Mouse (Mus musculus): ENCODE results near the gene Ap1m2.

Gene Ap1m2

DNA sequence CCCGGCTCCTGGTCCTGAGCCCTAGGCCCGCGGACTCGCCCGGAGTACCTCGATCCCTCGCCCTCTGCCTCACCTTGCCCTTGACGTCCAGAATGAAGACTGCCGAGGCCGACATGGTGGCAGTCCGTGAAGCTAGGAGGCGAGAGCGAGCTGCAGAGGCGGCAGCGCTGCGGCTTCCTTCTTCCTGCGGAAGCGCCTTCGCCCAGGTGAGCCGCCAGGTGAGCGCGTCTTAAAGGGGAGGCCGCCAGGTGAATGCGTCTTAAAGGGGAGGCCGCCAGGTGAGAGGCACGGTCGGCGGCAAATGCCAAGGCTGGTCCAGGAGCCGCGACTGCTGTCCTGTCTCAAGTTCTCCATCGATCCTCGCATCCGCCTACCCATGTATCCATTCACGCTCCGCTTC is at the start of gene Ap1m2:
Gene Ap1m2, minus strand, starts transcription at position 204 of the 400 bp plus-strand sequence.
- DNase-seq (ENCODE audit: low read depth, low spot score) = no peak

DNA sequence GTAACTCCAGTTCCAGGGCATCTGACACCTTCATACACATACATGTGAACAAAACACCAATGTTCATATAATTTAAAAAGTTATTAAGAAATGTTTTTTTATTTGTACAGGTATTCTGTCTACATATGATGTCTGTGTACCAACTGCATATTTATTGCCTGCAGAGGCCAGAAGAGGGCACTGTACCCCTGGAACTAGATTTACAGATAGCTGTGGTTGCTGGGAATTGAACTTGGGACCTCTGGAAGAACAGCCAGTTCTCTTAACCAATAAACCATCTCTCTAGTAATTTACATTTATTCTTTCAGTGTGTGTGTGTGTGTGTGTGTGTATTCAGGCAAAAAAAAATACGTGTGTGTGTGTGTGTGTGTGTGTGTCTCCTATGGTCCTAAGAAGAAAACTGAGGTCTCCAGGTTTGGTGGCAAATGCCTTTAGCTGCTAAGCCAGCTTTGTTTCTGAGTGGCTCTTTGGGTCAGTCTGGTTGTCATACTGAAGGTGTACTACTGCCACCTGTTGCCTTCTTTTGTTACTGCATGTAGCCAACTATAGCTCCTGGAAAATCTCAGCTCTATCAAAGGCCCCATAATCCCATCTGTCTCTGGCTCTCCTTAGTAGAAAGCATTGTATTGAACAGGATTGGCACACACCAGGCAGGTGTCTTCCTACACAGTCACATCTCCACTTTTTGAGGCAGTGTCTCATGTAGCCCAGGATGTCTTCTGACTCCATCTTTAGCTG is 45.0 kb upstream of the Ap1m2 start:
- peak; percentile 88 for DNase-seq (ENCODE audit: low read depth, low spot score)

DNA sequence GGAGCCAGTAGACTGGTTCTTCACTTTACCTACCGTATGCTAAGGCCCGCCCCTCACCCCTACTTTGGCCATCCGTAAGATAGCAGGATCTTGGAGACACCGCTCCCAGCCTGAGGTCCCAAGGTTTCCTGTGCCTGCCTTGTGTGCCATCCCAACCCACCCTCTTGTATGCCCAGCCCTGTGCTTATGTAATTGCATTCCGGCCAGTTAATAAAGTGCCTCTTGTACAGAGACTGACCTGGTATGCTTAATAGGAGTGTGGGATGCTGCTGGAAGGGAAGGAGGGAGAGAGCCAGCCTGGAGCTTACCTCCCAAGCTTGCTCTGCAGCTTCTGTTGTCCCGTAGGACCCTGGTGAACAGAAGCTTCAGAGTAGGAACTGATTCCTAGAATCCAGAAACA is 42.7 kb upstream of the Ap1m2 start:
- DNase-seq (ENCODE audit: low read depth, low spot score) = no peak

GRCm38 (mm10) chr9:21353373-21353686 is 41.2 kb upstream of the Ap1m2 start:
- no peak for DNase-seq (ENCODE audit: low read depth, low spot score)

DNA sequence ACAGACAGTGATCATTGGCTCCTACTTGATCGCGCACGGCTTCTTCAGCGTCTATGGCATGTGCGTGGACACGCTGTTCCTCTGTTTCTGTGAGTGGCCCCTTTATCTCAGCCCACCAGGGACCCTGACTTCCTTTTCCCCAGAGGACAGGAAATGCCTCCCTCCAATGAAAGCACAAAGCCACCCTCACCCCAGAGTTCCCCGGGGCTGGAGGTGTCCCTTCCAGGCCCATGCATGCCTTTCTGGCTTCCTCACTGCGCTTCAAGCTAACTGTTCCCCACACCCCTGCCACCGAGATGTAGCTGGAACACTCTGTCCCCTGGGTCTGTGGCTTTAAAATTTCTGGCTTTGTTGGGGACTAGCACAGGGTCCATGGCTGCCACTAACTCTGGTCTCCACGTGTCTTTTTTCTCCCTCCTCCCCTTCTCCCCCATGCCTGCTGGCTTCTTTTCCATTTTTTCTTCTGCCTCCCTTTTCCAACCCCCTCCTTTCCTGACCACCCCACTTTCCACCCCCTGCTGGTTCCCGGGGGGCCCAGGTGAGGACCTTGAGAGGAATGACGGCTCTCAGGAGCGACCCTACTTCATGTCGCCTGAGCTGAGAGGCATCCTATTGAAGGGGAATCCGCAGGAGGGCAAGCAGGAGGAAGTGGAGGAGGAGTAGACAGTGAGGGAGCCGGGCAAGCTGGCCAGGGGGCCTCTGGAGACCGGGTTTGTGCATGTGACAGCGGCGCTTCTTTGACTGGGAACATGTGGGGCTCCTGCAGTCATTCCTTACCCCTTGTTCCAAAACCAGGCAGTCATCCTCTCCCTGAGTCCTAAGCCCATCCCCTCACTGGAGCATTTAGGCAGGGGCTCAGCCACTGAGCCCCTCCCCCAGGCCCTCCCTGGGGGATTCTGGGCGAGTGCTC is 40.6 kb upstream of the Ap1m2 start:
- DNase-seq (ENCODE audit: low read depth, low spot score) = no peak

DNA sequence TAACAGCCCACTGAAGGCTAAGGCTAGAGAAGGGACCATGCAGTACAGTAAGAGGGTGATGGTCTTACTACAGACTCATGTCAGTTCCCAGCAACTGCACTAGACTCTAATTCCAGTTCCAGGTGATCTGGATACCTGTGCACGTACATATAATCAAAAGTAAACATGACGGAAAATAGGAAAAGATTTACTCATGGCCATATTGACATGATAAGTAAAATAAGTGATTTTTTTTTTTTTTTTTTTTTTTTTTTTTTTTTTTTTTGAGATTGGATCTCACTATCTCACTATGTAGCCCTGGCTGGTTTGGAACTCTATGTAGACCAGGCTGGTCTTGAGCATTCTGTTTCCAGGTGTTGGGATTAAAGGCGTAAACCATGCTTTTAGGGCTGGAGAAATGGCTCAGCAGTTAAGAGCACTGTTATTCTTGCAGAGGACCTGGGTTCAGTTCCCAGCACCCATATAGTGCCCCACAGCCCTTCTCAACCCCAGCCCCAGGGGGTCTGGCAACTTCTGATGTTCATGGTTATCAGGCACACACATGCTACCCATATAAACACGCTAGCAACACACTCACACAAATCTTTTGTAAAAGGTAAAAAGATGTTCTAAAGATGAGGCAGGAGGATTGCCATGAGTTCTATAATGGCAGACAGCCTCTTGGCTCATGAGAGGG is 39.7 kb upstream of the Ap1m2 start:
- DNase-seq (ENCODE audit: low read depth, low spot score) = no peak

- no peak for DNase-seq (ENCODE audit: low read depth, low spot score)
Measured at GRCm38 (mm10) chr9:21351178-21351577, 39.0 kb upstream of the Ap1m2 start.

DNA sequence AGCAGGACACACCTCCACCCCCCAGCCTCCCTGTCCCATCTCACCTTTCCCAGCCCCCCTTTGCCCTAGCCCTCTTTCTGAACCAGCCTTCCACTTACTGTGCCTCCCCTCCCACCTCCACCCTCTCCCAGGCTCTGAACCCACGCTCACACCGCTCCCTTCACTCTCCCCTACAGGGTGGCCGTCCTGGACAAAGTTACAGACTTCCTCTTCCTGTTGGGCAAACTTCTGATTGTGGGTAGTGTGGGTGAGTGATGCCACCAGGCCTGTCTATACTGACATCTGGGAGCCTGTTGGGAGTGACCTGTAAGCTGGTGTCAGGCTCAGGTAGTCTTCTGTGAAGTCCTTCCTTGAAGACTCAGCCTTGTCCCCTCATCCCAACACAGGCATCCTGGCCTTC is 36.0 kb upstream of the Ap1m2 start:
- no peak for DNase-seq (ENCODE audit: low read depth, low spot score)

- no peak for DNase-seq (ENCODE audit: low read depth, low spot score)
Measured at GRCm38 (mm10) chr9:21346627-21347365, 34.7 kb upstream of the Ap1m2 start.

DNA sequence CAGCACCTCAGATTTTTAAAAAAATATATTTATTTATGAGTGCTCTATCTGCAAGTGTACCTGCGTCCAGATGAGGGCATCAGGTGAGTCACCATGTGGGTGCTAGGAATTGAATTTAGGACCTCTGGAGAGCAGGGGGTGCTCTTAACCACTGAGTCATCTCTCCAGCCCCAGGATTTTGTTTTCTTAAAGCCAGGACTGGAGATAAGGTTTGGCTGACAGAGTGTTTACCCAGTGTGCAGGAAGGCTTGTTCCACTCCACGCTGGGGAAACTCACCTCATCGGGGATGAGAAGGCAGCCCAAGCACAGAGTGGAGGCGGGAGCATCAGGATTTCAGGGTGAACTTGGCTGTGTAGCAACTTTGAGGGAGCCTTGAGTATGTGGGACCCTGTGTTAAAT is 28.3 kb upstream of the Ap1m2 start:
- no peak for DNase-seq (ENCODE audit: low read depth, low spot score)

DNA sequence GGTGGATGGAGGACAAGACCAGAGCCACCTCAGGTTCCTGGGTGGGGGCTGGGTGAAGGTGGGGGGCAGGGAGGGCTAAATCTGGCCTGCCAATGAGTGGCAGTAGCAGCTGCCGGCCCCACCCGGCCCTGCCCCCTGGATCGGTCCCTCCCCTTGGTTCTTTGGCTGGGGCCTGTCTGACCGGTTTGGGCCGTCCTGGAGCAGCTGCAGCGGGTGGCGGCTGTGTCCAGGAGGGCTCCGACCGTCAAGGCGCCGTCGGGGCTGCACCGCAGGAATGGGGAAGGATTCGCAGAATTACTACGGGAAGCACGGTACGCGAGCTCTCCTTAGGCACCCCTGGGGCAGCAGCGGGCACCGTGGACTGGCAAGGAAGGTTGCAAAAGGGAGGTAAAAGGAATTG is 25.5 kb upstream of the Ap1m2 start:
- DNase-seq (ENCODE audit: low read depth, low spot score) = no peak

DNA sequence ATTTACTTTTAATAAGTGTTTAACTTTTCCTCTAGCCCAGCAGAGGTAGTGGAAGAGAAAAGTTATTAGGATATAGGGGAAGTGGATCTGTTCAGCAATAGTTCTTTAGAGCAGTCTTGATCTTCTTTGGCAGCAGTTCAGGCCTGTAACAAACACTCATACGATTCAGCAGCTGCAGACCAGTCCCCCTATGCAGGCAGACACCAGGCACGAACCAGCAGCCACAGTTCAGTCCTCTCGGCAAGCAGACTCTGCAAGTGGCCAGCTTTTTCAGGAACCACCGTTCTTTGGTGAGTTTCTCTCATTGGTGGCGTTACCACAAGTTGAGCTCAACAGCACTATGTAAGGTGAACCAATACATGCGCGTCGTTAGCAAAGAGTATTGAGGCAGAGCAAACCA is 24.4 kb upstream of the Ap1m2 start:
- no peak for DNase-seq (ENCODE audit: low read depth, low spot score)

DNA sequence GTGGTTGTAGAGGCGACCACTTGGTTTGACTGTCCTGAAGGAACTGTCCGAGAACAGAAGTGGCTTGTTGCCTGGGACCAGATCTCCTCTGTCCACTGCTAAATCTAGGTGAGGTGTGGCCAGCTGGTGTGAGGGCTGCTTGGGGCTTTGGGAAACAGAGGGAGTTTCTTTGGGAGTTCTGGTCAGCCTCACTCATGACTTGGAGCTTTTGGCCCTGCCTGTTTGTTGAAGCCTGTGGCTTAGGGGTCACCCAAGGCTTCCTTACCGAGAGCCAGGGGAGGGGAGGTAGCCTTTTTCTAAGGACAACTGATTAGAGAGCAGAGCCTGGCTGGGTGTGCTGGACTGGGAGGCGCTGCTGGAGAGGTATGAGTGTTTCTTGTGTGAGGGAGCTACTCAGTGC is 23.3 kb upstream of the Ap1m2 start:
- DNase-seq (ENCODE audit: low read depth, low spot score) = no peak

DNA sequence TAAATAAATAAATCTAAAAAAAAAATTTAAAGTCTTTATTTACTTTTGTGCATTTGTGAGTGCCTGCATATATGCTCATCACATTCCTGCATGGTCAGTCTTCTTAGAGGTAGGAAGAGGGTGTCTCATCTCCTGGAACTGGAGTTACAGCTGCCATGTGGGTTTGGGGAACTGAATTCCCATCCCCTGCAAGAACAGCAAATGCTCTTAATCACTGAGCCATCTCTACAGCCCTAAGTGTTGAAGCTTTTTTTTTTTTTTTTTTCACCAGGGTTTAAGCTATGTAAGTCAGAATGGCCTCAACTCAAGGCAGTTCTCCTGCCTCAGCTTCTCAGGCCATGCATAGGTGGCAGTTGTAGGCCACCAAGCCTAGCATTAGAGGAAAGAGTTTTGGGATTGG is 22.6 kb upstream of the Ap1m2 start:
- no peak for DNase-seq (ENCODE audit: low read depth, low spot score)

- DNase-seq (ENCODE audit: low read depth, low spot score) = no peak
Measured at GRCm38 (mm10) chr9:21333523-21333922, 21.4 kb upstream of the Ap1m2 start.

DNA sequence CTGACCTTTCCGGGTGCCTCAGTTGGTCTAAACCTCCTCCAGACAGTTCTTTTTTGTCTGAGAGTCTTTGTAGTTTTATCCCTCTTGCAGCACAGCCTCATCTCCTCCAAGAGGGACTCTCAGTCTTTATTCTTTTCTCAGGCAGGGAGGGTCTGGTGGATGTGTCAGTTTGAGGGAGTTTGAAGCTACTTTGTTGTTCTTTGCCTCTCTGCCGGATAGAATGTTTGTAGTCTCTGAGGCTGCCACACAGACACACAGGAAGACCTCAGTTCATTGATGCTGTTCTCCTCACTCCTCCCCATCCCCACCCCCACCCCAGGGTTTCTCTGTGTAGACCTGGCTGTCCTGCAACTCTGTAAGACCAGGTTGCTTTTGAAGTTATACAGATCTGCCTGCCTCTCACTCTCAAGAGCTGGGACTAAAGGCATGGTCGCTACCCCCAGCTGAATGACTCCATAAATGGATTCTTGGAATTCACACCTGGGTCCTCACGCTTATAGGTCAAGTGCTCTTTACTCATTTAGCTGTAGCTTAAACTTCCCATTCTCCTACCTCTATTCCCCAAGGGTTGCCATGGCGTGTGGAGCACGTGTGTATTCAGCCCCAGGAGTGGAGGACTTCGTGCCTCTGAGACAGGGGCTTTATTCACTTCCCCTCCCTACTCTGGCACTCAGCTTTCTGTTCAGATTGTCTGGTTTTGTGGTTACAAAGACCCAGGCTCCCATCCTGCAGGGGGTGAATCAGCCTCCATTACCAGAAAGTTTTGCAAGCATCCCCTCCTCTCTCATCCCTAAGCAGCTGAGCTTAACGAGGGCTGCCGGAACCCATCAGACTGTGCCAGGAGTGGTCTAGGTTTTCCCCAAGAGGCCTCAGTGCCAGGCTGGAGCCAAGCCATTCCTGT is 20.3 kb upstream of the Ap1m2 start:
- peak; percentile 56 for DNase-seq (ENCODE audit: low read depth, low spot score)

DNA sequence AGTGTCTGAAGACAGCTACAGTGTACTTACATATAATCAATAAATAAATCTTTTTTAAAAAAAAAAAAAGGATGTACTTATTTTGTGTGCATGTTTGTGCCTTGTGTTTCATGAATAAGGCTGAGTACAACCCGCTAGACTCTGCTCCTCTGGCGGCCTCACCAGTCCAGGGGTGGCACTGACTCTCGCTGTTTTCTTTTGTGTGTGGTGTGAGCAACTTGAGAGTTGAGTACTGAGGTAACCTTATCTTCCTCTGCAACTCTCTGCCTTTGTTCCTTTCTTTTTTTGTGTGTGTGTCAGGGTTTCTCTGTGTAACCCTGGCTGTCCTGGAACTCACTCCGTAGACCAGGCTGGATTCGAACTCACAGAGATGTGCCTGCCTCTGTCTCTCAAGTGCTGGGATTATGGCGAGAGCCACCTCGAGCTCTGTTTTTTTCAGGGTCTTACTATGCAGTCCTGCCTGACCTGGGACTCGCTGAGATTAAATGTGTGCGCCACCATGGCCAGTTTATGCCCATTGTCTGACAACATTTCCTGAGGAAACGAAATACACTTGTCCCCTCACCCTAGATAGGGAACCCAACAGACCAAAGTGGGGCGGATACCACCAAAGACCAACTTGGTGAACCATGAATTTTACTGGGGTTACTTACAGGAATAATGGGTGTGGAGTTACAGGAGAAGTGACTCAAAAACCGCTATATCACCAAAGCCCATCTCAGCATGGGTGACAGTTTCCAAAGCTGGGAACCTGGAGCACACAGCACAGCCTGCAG is 19.4 kb upstream of the Ap1m2 start:
- DNase-seq (ENCODE audit: low read depth, low spot score) = peak; percentile 38

- peak; percentile 66 for DNase-seq (ENCODE audit: low read depth, low spot score)
Measured at GRCm38 (mm10) chr9:21329699-21330289, 17.7 kb upstream of the Ap1m2 start.

GRCm38 (mm10) chr9:21329041-21329440 is 16.9 kb upstream of the Ap1m2 start:
- DNase-seq (ENCODE audit: low read depth, low spot score) = peak; percentile 29

DNA sequence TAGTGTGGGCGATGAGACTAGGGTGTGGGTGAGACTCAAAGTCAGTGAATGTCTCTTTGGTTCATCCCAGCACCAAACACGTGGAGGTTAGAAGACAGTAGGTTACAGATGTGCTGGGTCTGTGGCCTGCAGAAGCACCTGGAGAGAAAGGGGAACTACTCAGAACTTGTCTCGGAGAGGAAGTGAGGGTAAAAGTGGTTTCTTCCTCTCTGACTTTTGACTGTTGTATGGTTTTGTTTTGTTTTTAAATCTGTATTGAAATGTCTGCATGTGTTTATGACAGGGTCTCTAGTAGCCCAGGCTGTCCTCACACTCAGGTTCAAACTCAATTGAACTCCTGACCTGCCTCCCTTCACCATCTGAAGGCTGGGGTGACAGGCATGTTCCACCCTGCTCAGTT is 15.9 kb upstream of the Ap1m2 start:
- DNase-seq (ENCODE audit: low read depth, low spot score) = peak; percentile 78

Data from CD4-positive, CD25-positive, alpha-beta regulatory T cell, adult 2 months (primary cell).